Mouse (Mus musculus) CD4-positive, CD25-positive, alpha-beta regulatory T cell, adult 2 months (primary cell): ENCODE data around the gene Lrrn4.

Source experiments
- DNase-seq: peaks from one replicate; pipeline ENCODE4 v3.0.0-alpha.2; 2012; ENCODE audit warnings: low read depth, low spot score

The Lrrn4 gene

DNA sequence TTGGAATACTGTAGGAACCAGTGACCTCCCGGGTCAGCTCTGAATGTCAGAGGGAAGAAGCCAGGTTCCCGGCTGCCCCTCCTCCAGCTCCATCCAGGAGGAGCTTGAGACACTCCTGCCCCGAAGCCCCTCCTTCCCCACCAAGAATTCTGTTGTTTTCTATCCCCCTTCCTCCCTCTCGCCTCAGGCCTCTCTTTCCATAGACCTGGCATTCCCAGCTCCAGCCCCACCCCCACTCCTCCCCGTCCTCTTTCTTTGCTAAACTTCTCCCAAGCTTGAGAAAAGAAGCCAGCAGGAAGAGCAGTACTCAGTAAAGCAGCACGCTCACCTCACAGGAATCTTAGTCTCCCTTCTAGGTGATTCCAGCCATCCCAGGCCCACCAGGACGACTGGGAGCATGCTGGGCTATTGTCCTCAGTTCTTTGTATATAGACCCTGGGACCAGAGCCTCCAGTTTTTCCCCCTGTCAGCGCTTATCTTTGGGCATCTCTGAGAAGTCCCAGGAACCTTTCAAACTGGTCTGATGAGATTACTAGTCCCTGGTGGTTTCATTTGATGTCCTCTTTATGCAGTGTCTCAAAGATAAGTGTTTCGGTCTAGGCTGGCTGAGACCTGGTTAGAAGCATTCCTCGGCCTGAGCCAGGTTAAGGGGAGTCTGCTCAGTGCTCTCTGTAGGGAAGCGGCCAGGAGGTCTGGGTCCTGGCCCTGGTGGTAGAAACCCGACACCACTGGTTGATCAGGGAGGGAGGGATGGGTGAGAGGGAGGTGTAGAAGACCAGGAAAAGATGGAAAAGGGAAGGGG is at the start of gene Lrrn4:
Gene Lrrn4, minus strand, starts transcription at position 48 of the 802 bp plus-strand sequence.
- no peak for DNase-seq

DNA sequence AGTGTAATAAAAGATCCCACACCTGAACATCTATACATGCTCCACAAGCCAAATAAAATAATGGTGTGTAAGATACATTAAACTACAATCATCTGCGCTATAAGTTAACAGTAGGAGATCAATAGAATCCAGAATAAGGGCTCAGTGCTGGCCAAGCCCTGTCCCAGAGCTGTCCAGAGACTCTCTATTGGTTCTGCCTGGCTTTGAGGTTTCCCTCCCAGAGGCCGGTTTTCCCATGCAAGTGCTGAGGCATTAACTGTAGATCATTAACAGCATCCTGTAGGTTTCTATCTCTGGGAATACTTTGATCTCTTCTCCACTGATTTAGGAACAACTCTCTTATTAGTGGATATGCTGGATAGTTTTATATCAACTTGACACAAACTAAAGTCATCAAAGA is 48.3 kb upstream of the Lrrn4 start:
- DNase-seq, result no peak

DNA sequence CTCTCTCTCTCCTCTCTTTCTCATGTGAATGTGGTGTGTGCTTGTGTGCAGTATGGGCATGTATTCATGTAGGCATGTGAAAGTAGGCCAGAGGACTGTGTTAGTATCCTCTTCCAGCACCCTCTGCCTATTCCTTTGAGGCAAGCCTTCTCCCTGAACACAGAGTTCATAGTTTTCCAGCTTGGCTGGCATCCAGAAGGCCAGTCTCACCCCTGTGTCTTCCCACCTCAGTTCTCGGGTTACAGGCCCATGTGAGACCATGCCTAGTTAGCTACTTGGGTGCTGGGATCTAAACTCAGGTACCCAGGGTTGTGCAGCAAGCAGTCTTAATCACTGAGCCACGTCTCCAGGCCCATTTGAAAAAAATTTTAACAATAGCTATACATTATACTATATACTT is 47.2 kb upstream of the Lrrn4 start:
- DNase-seq, result no peak

DNA sequence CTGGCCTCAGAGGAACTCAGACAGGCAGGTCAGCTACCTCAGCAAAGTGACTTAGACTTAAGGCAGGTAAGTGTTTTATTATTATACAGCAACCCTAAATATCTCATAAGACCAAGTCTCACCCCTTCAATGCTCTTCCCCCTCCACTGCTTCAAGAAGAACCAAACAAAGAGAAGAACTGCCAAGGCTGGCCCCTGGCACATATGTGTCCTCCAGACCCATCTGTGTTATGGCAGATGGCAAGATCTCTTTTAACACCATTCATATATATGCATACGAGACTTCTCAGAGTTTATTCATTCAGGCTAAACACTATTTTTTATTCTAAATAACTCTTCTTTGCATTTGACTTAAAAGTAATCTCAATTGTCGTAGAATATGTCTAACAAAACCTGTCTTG is 46.6 kb upstream of the Lrrn4 start:
- no peak for DNase-seq

DNA sequence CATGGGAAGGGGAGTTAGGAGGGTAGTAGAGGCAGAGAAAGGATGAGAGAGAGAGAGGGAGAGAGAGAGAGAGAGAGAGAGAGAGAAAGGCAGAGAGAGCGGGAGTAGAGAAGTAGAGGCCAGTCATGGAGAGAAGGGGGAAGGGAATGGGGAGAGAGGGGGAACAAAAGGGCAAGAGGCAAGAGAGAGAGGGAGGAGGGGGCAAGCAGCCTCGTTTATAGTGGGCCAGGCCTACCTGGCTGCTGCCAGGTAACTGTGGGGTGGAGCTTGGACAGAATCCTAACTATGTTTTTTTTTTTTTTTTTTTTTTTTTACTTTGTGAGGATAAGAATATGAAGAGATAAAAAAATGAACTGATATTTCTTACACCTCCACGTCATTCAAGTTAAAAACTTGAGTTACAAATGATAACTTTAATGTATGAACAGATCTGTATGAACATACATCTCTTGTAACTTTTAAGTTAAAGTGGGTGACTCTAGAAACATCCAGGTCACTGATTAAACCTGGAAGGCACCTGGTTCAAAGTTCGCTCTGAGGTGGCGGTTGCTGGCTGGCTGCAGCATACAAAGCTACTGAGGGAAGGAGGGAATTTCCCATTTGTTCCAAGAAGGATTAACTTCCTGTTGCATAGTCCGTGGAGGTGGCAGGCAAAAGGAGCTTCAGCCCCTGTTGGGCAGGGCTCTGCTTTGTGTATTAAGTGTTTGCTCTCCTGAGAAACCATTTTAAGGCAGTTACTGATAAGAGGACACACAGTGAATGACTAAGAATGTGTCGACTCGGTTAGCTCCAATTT is 42.8 kb upstream of the Lrrn4 start:
- no peak for DNase-seq

DNA sequence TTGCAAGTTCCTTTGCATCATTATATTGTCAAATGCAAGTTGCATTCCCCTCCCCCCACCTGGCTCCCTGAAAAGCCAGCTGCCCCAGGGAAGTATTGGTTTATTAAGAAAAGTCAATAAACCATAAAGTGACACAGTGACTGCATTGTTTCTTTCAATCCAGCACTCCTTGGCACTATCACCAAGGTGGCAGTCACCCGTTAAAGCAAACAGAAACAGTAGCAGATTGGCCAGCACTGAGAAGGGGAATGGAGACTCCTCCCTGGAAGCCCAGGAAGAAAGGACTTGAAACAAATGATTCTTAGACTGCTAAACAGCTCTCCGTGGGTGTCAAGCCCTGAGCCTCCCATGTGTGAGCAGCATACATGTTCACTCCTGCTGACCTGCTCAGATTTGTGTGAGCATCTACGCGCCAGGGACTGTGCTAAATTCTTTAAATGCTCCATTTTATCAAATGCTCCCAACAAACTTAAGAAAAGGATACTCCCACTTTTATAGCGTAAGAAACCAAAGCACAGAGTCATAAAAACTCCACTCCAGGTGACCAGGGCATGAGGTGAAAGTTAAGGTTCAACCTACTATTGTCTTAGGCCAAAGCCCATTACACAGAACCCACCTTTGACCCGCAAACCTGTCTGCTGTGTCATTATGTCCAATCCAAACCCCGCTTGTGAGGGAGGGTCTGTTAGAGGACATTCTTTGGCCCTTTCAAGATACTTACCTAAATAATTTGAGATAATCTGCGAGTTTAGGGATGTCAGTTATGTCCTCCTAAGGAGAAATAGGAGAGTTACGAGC is 41.6 kb upstream of the Lrrn4 start:
- no peak for DNase-seq

DNA sequence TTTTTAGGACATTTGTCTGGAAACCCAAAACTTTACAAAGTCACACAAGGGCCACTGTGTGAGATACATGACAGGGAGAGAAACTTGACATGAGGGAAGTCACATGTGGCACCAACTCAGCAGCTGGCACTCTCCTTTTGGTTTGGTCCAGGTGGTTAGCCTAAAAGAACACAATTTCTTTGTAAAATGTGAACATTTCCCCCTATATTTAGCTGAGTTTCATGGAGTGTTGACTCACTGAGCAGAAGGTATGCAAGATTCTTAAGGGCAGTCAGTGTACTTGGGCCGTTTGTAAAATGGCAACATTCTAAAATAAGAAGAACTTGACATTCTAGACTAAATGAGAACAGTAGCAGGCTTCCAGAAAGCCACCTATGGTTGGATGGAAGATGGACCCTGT is 34.1 kb upstream of the Lrrn4 start:
- no peak for DNase-seq

DNA sequence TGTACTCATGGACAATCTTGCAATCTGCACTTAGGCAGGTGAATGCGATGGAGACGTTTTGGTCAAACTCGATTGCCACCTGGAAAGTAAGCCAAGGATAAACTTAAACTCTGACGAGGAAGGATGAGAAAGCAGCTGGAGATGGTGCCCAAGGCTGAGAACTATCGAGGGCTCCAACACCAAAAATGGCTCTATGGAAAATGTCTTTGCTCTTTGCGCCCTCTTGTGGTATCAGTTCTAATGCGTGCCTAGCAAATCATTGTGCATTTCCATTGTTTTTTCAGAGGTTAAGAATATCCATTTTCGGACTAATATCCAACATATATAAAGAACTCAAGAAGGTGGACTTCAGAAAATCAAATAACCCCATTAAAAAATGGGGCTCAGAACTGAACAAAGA is 26.1 kb upstream of the Lrrn4 start:
- peak; percentile 67 for DNase-seq

DNA sequence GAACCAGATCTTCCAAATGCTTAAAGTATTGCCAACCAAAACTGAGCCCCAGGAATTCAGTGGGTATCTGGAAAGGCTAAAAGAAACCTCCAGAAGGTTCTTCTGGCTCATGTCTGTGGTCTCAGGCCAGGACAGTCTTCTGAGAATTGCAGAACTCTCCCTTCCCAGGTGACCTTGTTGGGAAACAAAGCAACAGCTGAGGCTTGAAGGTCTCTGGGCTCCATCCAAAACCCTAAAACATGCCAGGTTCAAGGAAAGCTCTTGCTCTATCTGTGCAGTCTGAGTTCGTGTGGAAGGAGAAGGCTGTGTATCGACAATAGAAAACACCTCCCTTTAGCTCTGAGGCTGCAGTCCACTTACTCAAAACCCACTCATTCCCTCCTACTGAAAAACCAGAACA is 24.3 kb upstream of the Lrrn4 start:
- no peak for DNase-seq

DNA sequence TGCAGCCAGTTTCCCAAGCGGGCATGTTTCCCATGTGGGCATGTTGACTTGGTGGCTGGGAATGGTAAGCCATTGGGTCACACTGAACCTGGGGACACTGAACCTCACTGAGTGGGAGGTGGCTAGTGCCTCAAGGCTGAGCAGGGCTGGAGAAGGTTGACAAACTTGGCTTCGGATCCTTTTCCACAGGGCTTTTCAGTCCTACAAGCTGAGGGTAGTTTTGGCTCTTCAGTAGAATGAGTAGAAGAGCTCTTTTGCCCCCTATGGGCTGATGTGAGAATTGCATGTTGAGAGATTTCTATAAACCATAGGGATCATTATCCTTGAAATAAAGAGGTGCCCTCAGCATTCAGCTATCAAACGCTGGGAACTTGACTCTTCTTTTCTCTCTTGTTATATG is 22.8 kb upstream of the Lrrn4 start:
- DNase-seq, result peak; percentile 68

DNA sequence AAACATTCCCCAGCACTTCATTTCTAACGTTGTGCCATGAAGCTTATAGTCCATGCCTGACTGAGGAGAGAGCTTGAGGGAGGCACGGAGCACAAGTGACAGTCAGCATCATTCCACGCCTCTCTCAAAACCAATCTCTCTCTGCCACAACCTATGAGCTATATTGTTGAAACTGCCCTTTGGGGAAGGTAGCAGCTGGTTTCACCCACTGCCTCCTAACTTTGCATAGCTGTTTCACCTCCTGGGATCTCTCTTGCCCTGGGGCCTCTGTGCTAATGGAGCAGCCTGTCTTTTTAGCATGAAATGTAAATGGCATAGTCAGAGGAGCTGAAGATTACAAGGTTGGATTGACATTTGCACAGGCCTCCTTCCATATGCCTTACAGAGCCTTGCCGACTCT is 21.4 kb upstream of the Lrrn4 start:
- DNase-seq, result no peak

DNA sequence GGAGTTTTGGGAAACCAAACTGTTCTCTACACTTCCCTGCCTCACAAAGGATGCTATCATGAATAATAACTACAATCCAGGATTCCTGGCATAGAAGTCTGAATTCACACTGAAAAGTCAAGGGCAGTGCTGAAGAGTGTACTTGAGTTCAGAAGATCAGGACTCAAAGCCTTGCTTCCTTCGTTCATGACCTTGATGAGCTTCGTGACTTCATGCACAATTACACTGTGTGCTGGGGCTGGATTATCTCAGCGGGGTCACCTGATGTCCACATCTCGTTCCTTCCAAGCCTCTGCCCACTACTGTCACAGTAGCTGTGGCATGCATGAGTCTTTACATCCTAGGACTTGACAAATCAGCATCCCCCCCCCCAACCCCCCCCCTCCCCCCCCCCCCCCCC is 20.9 kb upstream of the Lrrn4 start:
- DNase-seq, result no peak

DNA sequence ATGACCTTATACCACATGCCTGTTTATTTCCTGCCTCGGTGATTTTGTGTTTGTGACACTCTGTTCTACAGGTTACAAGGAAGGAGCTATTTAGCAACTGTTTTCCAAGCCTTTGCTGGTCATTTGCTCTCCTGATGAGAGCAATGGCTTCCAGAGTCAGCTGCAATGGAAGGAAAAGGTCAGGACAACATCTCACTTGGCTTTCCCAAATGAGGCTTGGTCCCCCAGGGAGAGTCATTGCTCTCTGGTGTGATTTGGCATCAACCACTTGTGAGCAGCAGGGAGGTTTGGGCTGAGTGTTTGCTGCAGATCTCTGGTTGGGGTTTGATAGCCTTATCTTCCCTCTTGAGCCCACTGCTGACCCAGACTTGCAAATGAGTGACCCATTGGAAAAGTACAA is 19.9 kb upstream of the Lrrn4 start:
- DNase-seq, result no peak

DNA sequence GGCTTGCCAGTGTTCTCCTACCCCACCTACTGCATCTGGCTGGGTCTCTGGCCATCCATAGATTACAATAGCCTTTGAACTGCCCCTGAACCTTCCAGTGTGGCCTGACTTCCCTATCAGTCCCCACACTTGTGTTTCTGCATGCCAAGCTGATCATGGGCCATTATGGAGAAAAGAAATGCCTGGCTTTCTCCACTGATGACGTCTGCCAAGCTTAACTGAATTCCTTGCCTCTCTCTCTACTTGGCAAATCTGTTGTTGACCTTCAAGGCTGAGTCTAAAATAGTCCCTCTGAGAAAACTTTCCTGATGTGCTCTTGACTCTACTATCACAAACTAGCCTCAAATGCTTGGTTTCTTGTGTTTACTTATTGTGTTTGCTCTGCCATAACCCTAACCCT is 17.5 kb upstream of the Lrrn4 start:
- no peak for DNase-seq

DNA sequence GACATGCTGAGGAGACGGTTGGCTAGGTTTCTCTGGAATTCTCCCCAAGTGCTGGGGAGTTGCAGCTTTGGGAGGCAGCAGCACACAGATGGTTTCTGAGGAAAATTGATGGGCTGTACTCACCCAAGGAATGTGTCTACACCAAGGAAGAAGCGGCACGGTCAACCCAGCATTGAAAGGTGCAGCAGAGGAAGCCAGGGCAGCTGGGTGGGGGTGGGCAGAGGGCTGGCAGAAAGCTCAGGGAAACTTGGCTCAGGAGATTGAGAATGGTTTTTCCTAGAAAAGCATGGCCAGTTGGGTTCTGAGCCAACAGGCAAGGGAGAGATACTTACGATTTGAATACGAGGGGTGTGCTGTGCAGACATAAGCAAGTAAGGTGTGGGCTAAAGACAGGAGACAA is 13.1 kb upstream of the Lrrn4 start:
- no peak for DNase-seq

DNA sequence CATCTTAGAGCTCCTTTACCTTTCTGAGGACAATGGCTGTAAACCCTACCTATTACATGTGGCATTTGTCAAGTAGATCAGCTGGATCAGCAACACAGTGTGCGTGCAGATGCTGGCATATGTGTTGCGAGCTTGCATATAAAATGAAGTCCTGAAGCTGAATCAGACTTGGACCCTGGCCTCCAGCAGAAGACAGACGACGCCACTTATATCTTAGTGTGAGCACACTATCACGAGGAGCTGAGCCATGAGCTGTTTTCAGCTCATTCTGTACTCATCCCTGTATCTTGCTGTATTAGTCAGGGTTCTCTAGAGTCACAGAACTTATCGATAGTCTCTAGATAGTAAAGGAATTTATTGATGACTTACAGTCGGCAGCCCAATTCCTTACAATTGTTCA is 4.6 kb upstream of the Lrrn4 start:
- no peak for DNase-seq

DNA sequence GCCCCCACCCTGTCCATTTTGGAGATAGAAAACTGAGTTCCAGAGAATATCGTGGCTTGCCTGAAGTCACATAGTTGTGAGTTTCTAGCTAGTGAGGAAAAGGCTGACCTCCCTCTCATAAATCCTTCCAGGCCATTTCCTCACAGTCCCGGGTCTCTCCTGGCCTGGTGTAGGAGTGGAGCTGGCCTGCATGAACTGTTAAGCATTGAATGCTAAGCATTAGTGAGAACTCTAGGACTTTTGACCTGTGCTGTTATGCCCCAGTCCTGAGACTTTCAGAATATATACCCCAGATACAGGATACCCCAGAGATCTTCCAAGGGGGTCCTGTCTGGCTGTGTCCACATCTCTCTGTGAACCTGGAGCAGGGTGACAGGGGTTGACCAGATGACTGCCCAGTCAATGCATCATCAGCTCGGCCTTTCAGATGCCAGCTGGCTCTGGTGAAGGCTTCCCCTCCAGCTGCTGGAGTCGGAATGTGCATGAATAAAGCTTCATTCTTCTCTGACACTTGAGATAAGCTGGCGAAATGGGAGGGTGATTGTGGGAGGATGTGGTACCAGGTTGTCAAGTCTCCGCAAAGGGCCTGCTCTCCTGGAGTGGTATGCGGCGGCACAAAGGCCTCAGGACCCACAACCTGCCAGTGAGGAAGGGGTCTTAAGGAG is 3.7 kb upstream of the Lrrn4 start:
- DNase-seq, result no peak

DNA sequence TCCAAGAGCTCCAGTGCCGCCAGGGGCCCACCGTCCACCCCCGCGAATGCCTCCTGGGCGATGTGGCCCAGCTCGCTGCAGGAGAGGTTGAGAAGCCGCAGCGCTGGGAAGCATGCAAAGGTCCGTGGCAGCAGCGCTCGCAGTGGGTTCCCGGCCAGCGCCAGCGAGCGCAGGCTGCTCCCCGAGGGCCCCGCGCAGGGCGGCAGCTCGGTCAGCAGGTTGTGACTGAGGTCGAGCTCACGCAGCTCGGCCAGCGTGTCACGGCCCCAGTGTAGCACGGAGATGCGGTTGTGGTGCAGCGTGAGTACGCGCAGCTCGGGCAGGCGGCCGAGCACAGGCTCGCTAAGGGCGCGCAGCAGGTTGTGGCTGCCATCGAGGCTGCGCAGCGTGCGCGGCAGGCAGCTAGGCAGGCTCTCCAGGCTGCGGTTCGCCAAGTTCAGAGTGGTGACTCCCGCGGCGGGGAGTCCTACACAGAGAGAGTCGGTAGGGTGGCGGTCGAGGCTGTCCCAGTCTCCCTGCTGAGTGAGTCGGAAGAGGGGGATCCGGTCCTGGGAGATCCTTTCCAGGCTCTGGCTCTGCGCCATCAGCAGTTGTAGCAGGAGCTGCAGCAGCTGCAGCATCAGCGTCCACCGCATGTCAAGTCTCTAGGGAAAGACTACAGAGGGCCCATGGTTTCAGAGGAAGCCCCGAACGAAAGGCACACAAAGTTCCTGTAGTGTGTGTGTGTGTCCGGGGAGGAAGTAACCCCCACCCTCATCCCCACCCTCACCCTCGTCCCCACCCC is 1.2 kb downstream of the Lrrn4 start:
- peak; percentile 29 for DNase-seq

DNA sequence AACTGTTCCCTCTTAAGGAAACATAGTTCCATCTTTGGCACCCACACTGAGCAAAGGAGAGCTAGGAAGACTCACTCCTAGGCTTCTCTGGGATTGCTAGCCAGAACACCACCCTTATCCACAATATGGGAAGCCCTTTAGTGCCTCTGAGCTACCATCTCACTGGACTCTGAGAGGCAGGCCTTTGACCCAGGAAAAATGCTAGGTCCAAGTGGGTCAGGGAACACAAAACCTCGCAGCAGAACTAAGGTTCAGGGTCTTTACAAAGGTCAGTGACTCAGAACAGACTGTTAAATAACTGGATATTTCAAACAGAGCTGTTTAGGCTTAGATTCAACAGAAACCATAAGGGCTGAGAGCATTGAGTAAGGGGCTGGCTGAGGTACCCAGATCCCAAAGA is 3.7 kb downstream of the Lrrn4 start:
- DNase-seq, result no peak

DNA sequence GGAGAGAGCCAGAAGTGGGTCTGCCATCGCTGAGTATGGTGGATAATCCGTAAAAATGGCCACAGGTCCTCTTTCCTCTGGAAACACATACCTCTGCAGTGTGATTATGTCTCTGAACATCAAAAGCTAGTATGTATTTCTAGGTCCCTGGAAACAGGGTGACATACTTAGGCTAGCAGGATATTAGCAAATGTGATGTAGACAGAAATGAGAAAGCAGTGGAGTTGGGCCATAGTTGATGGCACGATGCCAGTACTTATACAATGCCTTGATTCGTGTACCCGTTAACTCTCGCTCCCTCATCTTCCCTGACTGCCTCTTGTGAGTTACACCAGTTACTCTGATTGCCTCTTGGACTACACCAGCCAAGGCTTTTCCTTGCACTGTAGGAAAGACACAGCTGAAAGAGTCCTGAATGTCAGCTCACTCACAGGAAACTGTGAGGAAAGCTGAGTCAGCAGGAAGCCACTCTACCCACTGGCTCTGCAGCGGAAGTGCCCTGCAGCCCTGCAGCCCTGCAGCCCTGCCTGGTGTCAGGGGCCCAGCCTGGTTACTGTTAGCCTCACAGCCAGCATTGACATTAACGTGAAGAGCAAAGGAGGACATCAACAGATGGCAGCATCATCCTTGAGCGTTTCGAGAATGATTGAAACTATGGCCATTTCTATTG is 6.9 kb downstream of the Lrrn4 start:
- peak; percentile 51 for DNase-seq
